Mouse (Mus musculus) kidney, postnatal 0 days (tissue): ENCODE results near the gene Mmp11. TPM values are rescaled to one million over a fixed set of nuclear protein-coding genes. Genes with fewer than 3 reads are reported as not detected.
A peak's percentile ranks its signal among the peaks of the same experiment; 100 is the strongest.

Source experiments
- ATAC-seq: fragments of 200-750 bp; cut with Nextera tagmentation; replicated peaks from 2 replicates; pipeline ENCODE4 v1.8.0; 2017; ENCODE audit warnings: low read depth, moderate number of reproducible peaks, moderate TSS enrichment, moderate library complexity; ENCODE audit not compliant: low FRiP score
- DNase-seq: peaks from one replicate; pipeline ENCODE4 v3.0.0-alpha.2; 2016; ENCODE audit warnings: low spot score
- H3K27ac ChIP-seq: fragments of 300-500 bp; sonication (generic); 2 replicates; pipeline ENCODE4 v1.5.1; 2014; ENCODE audit warnings: mild to moderate bottlenecking
- H3K27me3 ChIP-seq: fragments of 300-500 bp; sonication (generic); 2 replicates; pipeline ENCODE4 v1.6.1; 2014; ENCODE audit warnings: low read length, mixed read lengths; ENCODE audit not compliant: insufficient read depth
- H3K36me3 ChIP-seq: fragments of 300-500 bp; sonication (generic); 2 replicates; pipeline ENCODE4 v1.6.1; 2014; ENCODE audit warnings: low read length, mixed read lengths; ENCODE audit not compliant: insufficient read depth
- H3K4me1 ChIP-seq: fragments of 300-500 bp; sonication (generic); replicated peaks from 2 replicates; pipeline ENCODE4 v1.6.1; 2014; ENCODE audit warnings: antibody characterized with exemption, low read length, mixed read lengths; ENCODE audit not compliant: insufficient read depth
- H3K4me2 ChIP-seq: fragments of 300-500 bp; sonication (generic); 2 replicates; pipeline ENCODE4 v1.6.1; 2014; ENCODE audit warnings: mild to moderate bottlenecking, low read length, moderate library complexity, mixed read lengths
- H3K4me3 ChIP-seq: fragments of 300-500 bp; sonication (generic); replicated peaks from 2 replicates; pipeline ENCODE4 v1.5.1; 2014; ENCODE audit warnings: low read depth, low read length
- H3K9ac ChIP-seq: fragments of 300-500 bp; sonication (generic); 2 replicates; pipeline ENCODE4 v1.6.1; 2014; ENCODE audit warnings: low read depth, low read length
- H3K9me3 ChIP-seq: fragments of 300-500 bp; sonication (generic); replicated peaks from 2 replicates; pipeline ENCODE4 v1.6.1; 2016; ENCODE audit warnings: low read length, inconsistent platforms, mixed read lengths
- CTCF ChIP-seq: IDR thresholded peaks from 2 replicates; pipeline ENCODE4 v1.5.1; 2016; ENCODE audit warnings: antibody characterized with exemption, low read depth, mild to moderate bottlenecking, moderate library complexity
- WGBS: fragments of 180-500 bp; shearing (Covaris S2); extraction: QIAGEN DNeasy Blood & Tissue Kit; methylation state at CpG from one replicate; pipeline ENCODE4 v1.1.7; 2014; 5-methylcytosine and 5-hydroxymethylcytosine counted together
- polyA plus RNA-seq: library from polyadenylated mRNA; unstranded; fragments of >200 nt; fragmentation: Nextera tagmentation; extraction: Ambion mirVana; gene quantifications from 2 replicates; pipeline ENCODE4 v1.2.1, GENCODE M21; 2015

The Mmp11 gene
- polyA plus RNA-seq, 1 experiment from 2014 or later: 39.4 TPM

DNA sequence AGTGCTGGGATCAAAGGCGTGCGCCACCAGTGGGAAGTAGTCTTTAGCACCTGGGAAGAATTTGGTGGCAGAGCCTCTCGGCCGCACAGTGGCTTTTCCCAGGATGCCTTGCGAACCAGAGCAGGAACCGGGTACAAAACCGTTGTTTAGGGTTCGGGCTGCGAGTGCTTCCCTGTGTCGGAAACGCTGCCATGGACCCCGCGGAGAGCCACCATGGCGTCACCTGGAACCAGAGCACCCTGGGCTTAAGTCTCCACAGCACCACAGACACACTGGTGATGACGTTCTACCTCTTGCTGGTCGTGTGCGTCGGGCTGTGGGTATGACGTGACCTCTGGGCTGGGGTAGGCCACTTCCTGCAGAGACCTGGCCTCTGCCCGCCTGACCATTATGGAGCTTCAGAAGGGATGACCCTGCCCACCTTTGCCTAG is 18.1 kb upstream of the Mmp11 start, which contains the start of gene Gm5134:
Gm5134 (plus strand) TSS at position 134 of the 431 bp plus-strand sequence.
- peaks cover 12% of the 10 kb centered on the region; the same call in 1 of the 2 replicates for H3K4me1 ChIP-seq
- no peak within 1 kb of the TSS for H3K27ac ChIP-seq
- H3K27me3 ChIP-seq: no peaks in the 10 kb centered on the region
- H3K4me3 ChIP-seq: no peak within 1 kb of the TSS
- no peaks in the 10 kb centered on the region for H3K9me3 ChIP-seq
- no peaks in the 10 kb centered on the region for H3K36me3 ChIP-seq
- WGBS: 24% methylated on average over 20 of the region's 20 CpGs
- peak within 1 kb of the TSS; percentile 27; the same call in 1 of the 2 replicates for H3K4me2 ChIP-seq
- no peak for TF ChIP-seq CTCF
- H3K9ac ChIP-seq: no peak within 1 kb of the TSS
- DNase-seq (no peak), ATAC-seq (no peak)

DNA sequence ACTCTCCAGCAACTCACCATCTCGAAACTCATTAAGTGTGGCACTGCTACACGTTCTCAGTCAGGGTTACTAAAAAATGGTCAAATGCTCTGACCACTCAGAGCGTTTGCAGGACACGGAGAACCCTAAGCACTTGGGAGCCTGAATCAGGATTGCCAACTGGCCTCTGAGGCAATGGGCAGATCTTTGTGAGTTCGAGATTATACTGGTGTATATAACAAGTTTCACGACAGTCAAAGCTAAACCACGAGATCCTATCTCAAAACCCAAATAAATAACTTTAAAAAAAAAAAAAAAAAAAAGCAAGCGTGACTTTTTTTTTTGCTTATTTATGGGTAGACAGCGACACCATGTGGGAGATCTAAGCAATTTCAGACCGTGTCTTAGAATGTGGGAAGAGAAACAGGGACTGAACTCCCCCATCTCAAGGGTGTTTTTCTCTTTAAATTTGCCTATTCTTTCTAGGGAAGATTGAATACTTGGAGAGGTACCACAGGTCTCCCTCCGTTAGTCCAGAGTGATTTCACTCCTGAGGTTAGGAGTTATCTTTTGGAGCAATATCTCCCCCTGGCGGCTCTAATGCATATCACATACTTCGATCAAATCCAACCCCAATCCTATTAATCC is 15.2 kb upstream of the Mmp11 start:
- H3K9me3 ChIP-seq: no peaks in the 10 kb centered on the region
- no peaks in the 10 kb centered on the region for H3K36me3 ChIP-seq
- no peak for ATAC-seq
- H3K4me2 ChIP-seq: peak overlapping the region; percentile 85
- WGBS: 3% methylated on average over 13 of the region's 13 CpGs
- no peak overlapping the region for H3K27ac ChIP-seq
- peak; percentile 81 for TF ChIP-seq CTCF
- no peaks in the 10 kb centered on the region for H3K27me3 ChIP-seq
- peaks cover 12% of the 10 kb centered on the region; the same call in 1 of the 2 replicates for H3K4me1 ChIP-seq
- peak; percentile 77 for DNase-seq
- H3K4me3 ChIP-seq: peak overlapping the region; percentile 44
- H3K9ac ChIP-seq: peak overlapping the region; percentile 53; the same call in 1 of the 2 replicates

DNA sequence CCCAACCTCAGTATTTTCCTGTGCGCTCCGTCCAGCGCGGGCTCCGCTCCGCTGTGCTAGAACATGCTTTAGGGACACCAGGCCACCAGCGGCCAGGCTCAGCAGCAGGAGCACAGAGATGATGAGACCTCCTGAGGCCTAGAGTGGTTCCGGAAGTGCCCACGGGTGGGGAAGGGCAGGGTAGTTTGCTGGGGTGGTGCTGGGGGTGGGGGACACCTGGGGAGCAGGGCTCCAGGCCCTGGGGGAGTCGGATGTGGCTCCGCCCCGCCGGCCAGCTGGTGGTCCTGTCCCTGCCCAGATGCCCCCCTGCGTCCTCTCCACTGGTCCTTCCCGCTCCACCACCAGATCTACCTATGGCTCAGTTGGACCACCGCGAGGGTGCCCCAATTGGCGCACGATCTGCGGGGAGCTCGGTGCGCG is 14.5 kb upstream of the Mmp11 start:
- Histone ChIP-seq H3K36me3 (no peaks in the 10 kb centered on the region), H3K27me3 (no peaks in the 10 kb centered on the region), H3K4me1 (peaks cover 12% of the 10 kb centered on the region; the same call in 1 of the 2 replicates), H3K4me3 (peak overlapping the region; percentile 44), H3K9me3 (no peaks in the 10 kb centered on the region), H3K4me2 (peak overlapping the region; percentile 85), H3K9ac (peak overlapping the region; percentile 53; the same call in 1 of the 2 replicates), H3K27ac (no peak overlapping the region)
- 3% methylated on average over 23 of the region's 23 CpGs for WGBS
- TF ChIP-seq CTCF: no peak
- ATAC-seq (peak; percentile 79; the same call in 1 of the 2 replicates), DNase-seq (peak; percentile 61)

DNA sequence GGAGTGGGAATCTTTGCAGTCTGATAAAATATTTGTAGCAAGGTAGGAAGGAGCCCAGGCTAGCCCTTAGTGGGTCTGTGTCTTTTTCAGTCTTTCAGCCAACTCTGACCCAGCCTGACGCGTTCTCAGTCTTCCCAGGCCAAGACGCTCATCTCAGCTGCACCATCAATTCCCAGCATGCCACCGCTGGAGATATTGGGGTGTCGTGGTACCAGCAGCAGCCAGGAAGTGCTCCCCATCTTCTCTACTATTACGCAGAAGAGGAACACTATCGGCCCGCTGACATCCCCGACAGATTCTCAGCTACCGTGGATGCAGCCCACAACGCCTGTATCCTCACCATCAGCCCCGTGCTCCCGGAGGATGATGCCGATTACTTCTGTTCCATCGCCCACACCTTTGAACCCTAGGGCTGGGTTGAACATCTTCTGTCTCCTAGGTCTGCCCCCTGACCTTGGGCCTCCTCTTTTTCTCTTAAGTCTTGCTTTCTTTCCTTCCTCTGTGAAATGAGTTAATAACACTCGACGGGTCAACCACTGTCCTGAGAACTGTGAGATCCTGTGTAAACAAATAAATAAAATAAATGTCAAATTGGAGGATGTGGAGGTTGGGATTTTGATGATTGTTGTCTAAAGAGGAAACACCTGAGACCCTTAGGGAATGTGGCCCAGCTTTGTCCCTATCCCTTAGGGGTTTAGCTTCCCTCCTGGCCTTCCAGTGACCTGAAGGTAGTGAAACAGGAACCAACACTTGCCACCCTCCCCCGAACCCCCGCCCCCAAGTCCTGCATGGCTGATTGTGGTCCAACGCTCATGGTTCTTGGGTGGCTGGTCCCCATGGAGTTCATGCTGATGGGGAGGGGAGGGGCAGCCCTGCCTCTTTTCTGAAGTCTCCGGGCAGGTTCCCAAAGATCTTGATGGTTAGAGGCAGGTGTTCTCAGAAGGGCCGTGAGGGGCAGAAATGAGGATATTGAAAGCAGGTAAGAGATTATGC is 13.1 kb upstream of the Mmp11 start:
- Histone ChIP-seq H3K9ac (peak overlapping the region; percentile 27; the same call in 1 of the 2 replicates), H3K27me3 (no peaks in the 10 kb centered on the region), H3K27ac (no peak overlapping the region), H3K9me3 (no peaks in the 10 kb centered on the region), H3K36me3 (no peaks in the 10 kb centered on the region), H3K4me3 (no peak overlapping the region), H3K4me1 (peaks cover 12% of the 10 kb centered on the region; the same call in 1 of the 2 replicates), H3K4me2 (0 out of 2 replicates have a peak overlapping the region, but pooled peaks have one; percentile 3)
- no peak for TF ChIP-seq CTCF
- DNase-seq (no peak), ATAC-seq (no peak; the same call in 1 of the 2 replicates)
- whole genome bisulfite sequencing: 57% methylated on average over 22 of the region's 22 CpGs

DNA sequence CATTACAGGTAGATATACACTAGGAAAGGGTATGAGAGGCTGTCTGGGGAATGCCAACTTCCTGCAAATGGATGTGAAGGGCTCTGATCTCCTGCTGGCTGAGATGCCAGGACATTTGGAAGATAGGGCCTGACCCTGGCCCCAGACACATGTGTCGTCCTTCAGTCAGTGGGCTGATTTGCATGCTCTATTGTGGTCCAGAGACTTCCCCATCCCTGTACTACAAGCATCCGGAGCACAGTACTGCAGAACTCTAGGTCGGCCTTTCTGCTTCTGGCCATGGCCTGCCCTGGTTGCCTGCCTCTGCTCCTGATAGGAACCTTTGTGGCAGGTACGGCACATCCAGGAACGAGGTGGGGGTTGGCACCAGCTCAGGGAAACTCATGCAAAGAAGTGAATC is 11.8 kb upstream of the Mmp11 start:
- H3K4me2 ChIP-seq: no peak overlapping the region
- WGBS: 81% methylated on average over 5 of the region's 5 CpGs
- no peak for ATAC-seq
- no peak overlapping the region for H3K9ac ChIP-seq
- H3K4me1 ChIP-seq: peaks cover 18% of the 10 kb centered on the region; the same call in 1 of the 2 replicates
- TF ChIP-seq CTCF: no peak
- no peaks in the 10 kb centered on the region for H3K9me3 ChIP-seq
- H3K36me3 ChIP-seq: no peaks in the 10 kb centered on the region
- no peak for DNase-seq
- no peak overlapping the region for H3K4me3 ChIP-seq
- H3K27ac ChIP-seq: no peak overlapping the region
- H3K27me3 ChIP-seq: no peaks in the 10 kb centered on the region

DNA sequence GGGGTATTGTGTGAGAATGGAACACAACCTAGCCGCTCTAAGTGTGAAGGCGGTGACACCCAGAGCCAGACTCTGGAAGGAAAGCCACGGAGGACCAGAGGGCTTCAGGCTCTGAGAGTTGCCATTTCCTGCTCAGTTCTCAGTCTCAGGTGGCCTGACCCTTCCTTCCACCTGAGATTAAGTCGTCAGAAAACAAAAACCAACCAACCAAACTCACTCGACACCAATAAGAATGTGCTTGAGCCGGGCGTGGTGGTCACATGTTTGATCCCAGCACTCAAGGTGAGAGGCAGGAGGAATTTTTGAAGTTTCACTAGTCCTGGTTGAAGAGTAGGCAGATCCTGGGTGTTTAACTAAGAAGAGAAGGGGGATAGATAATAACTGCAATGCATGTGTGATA is 9.6 kb upstream of the Mmp11 start:
- ATAC-seq: no peak
- Histone ChIP-seq H3K4me1 (peaks cover 15% of the 10 kb centered on the region; the same call in 1 of the 2 replicates), H3K27ac (no peak overlapping the region), H3K9me3 (no peaks in the 10 kb centered on the region), H3K4me3 (no peak overlapping the region), H3K27me3 (no peaks in the 10 kb centered on the region), H3K9ac (no peak overlapping the region), H3K36me3 (no peaks in the 10 kb centered on the region), H3K4me2 (no peak overlapping the region)
- 80% methylated on average over 7 of the region's 7 CpGs for WGBS
- DNase-seq: no peak
- TF ChIP-seq CTCF: no peak
